Mouse (Mus musculus) kidney, postnatal 14 days (tissue): Measurements from ENCODE around the gene Rapgef1.

Experiments
- DNase-seq: peaks from one replicate; pipeline ENCODE4 v3.0.0; 2022; ENCODE audit warnings: mixed read lengths

The Rapgef1 gene

DNA sequence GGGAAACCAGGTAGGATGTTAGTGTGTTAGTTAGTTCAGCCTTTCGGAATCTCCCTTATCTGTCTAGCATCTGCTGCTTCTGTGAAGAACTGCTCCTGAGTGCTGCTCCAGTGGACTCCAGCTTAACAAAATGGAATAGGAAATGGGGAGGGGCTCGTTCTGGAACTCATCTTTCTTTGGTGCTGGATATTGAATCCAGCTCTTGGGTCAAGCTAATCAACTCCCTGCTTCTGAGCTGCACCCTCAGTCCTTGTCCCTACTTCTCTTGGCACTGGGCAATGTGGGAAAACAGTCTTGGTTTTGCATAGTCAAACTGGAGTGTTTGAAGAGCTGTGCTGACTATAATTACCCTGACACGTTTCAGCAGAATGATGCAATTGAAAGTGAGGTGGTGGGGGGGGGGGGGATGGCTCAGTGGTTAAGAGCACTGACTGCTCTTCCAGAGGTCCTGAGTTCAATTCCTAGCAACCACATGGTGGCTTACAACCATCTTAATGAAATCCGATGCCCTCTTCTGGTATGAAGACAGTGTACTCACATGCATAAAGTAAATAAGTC is 25.6 kb downstream of the Rapgef1 start:
- no peak for DNase-seq

DNA sequence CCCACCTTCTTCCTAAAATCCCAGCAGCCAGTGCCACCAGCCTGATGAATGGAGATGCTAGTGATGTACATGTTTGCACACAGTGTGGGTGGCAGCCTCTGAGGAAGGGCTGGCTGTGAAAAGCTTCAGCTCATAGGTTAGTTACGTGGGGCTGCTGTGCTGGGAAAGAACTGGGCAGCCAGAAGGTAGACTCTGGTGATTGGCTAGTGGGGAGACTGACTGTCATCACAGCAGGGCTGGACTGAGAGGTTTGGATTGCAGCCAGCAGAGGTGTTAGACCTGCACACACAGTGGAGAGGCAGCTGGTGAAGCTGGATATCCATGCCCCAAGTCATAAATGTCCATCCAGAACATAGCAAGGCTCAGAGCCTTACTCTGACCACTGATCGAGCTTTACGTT is 27.1 kb downstream of the Rapgef1 start:
- DNase-seq: no peak

DNA sequence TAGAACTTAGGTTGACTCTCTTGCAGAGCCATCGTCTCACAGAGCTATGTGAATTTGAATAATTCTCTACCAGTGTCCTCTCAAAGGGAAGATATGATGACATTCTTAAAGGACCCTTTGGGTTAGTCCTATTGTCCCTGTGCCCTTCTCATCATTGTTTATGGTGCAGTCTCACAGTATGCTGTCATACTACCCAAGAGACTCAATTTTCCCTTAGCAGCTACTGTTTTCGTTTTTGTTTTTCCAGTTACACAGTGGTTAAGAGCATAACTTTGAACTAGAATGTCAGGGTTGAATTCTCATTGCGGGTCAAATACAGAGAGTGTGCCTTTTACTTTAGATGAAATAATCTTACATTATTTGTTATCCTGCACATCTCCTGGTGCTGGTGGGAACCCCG is 27.6 kb downstream of the Rapgef1 start:
- DNase-seq: no peak

DNA sequence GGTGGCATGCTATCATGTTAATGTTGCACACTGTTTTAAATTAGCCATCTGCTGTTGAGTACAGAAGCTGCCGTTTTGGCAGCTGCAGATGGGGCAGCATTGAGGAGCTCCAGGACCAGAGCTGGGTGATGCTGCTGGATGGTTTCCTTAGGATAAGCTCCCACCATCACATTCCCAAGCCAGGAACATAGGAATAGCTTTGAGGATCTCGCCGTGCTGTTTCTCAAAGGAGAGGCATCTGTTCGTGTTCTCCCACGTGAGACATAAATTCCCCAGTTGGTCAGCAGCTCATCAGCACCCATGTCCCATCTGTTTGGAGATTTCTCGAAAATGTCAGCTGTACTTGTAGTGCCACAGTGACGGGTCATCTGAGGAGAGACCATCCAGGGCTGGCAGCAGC is 28.3 kb downstream of the Rapgef1 start:
- no peak for DNase-seq

DNA sequence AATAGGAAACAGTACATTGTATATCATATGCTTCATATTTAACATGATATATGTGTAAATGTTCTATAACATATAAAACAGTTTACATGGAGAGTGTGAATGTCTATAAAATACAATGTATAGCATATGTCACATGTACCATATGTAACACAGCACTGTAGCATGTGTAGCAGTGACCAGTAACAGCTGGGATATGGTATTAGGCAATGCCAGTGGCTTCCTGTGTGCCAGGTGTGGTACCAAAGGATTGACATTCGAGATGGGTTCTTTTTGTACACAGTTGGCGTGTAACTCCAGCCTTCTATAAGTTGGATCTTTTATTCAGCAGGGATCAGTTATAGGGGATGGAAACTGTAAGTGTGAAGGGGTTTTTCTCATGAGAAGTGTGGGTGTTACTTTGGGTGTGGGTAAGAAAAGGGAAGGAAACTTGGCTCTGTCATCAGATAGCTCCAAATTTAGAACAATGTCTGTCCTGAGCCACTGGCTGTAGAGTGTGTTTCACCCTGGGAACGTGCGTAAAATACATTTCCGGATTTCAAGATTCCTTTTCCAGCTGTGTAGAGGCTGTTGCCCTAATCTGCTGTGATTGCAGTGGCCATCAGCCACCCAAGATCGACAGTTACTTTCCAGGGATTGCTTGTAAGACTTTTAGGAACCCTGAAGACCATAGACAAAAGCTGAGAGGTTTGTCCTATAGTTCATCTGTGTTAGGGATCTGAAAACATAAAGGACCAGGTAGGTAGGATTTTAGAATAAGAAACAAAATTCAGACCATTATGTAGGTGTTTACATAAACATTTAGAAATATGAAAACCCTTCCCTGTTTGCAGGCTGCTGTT is 29.7 kb downstream of the Rapgef1 start:
- peak; percentile 64 for DNase-seq

DNA sequence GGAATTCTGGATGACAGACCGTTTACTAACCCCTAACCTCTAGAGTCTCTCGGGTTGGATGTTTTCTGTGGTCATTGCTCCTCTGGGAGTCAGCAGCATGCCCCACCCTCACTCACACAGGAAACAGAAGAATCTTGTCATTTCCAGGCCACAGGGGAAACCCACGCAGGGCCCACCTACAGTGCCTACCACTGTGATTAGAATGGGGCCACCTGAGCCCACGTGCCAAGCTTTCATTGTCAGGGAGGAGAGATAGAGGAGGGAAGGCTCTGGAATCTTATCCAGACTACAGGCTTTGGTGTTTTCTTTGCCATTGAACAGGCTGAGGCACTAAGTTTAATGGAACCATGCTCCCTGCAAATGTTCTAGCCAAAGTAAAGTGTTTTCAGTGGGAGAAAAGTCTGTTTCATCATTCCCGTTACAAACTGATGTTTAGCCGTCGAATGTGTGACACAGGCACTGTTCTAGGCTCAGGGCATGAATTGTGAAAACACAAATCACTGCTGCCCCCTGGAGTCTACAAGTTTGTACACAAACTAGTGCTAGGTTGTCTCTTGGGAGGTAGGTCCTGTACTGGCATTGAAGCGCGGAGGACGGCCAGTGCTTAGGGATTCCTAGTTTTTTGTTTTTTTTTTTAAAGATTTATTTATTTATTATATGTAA is 30.4 kb downstream of the Rapgef1 start:
- DNase-seq: peak; percentile 66

DNA sequence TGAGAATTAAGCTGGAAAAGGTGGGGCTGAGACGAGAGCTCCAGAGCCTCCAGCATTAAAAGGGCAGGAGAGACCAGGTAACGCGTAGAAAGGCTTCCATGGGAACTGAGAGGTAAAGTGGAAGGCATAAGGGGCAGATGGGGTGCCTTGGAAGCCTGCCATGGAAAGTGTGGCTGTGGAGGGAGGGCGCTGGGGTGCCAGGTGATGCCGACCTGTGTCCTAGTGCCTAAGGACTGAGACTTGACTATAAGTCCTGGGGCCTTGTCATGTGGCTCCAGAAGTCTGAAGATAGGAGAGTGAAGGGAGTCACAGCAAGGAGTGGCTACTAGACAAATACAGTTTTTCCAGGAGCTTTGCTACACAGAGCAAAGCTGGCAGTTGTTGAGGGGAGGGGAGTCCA is 32.4 kb downstream of the Rapgef1 start:
- DNase-seq: no peak

DNA sequence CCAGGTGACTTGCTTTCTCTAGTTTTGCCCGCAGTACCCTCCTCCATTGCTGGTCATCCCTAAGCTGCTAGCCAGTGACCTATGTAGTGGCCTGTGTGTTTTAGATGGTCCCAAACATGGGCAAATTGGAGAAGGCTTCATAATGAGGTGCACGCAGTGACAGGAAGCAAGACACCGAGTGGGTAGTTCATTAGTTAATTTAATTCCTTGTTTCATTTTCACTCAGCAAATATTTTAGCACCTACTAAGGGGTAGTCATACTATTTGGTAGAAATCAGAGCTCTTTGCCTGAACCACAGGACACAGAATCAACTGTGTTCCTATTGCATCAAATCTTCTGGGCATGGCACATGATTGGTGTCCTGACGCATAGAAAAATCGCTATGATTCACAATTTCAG is 35.9 kb downstream of the Rapgef1 start:
- DNase-seq: no peak

DNA sequence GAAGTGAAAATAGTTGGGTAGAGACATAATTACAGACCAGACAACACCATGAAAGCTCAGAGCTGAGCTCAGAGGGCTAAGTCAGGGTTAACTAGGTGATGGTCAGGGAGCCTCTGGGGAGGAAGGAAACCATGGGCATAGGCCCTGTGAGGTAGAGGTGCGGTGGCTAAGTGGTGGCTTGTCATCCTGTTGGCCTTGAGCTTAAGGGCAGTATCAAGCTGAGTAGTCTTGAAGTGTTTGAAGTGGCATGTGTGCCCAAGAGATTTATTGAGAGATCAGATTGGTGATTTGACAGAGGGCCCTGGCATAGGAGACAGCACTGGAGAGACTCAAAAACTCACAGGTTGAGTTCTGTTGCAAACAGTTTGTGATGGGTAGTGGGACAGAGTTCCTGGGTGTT is 36.6 kb downstream of the Rapgef1 start:
- no peak for DNase-seq

DNA sequence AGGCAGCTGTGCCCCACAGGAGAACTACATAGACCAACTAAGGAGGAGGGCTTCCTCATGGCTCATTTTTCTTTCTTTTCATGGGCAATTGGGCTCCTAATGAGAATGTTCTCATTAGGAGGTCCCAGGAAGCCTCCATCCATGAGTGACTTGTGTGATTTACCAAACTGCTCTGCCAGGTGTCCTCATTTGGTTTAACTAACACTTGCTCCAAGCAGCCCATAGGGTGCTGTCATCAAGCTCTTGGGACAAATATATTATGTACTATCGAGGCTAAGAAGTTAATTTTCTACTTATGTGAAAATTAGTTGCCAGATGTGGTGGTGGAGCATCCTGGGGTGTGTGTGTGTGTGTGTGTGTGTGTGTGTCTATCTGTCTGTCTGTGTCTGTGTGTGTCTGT is 37.6 kb downstream of the Rapgef1 start:
- no peak for DNase-seq

DNA sequence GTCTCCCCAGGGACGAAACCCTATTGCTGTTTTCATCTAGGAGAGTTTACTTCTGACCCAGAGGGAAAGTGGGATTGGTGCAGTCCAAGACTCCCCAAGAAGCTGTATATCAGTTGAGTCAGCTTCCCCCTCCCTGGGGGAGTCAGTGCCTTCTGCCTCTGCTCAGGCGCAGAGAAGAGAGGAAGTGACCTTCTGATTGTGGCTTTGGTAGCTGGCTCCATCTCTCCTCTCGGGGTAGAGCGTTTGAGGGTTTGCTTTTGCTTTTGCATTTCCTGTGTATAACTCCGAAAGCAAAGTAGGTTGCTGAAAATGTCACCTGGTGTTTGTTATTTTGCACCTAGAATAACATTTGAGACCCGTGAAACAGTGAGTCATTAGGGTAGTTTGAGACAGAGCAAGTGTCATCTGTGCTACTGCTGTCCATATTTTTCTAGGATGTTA is 42.3 kb downstream of the Rapgef1 start:
- DNase-seq: peak; percentile 48

DNA sequence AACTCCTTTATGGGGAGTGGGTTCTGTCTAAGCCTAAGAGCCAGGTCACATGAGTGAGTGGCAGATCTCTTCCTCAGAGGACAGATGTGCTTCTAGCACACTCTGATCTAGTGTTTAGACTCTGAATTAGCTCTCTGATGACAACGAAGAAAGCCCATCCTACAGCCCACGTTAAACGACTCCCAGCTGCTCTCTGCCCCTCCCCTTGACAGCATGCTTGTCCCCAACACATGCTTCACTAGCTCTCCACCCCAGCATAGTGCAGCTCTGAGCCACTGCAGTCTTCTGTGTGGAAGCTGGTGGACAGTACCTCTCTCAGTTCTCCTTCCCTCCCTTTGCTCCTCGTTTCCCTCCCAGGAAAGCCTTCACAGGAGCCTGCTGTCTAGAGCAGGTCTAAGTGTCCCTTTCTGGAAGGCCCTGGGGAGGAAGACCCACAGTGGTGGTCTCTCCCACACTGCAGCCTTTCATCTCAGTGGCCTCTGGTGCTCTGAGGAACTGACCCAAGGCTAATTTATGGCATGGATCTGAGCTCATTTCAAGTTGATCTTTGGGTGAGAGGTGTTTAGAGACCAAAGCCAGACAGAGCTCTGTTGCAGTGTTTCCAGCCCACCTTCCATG is 43.8 kb downstream of the Rapgef1 start:
- no peak for DNase-seq

DNA sequence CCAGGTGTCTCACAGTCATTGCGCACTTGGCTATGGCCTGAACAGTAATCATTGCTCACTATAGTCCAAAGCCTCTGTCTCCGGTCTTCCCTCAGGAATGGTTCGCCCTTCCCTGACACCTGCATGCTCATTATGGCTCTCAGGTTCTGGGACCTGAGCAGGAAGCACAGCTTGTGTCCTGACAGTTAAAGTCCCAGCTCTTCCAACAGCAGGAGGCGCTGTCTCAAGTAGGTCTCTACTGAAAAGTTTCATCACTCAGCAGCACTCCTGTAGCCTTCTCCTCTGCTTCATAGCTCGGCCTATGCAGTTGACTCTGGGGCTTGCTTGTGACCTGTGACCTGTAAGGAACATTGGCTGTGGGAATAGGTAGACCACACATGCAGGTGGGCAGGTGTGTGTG is 45.9 kb downstream of the Rapgef1 start:
- DNase-seq: no peak

DNA sequence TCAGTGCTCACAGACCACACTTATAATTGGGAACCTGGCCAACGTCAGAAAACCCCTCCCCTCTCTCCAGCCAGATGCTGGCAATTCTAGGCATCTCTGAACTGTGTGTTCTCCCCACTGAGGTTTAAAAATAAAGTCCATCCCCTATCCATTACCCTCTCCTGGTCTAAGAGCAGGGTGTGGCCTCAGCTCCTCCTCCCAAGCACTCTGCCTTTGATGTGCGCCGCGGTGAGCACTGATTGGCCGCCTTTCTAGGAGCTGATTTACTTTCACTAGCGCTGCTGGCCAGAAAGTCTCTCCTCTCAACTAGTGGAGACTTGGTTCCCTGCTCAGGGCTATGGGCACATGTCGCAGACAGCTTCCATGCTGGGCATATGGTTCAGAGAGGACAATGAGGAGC is 47.1 kb downstream of the Rapgef1 start:
- DNase-seq: peak; percentile 60

DNA sequence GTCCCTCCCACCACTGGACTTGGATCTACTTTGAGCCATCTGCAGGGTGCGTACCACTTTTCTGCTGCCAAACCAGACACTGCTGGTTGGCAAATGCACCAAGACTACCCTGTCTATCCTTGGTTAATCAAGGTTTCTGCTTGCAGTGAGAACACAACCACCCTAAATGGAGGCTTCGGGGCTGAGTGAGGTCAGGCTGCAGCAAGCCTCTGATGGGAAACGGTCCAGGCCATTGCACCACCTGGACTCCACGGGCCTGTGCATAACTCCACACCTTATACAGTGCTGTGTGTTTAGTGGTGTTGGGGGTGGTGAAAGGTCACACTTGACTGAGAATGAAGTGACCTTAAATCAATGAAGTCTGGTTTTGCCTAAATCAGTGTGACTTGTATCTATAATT is 47.6 kb downstream of the Rapgef1 start:
- no peak for DNase-seq

DNA sequence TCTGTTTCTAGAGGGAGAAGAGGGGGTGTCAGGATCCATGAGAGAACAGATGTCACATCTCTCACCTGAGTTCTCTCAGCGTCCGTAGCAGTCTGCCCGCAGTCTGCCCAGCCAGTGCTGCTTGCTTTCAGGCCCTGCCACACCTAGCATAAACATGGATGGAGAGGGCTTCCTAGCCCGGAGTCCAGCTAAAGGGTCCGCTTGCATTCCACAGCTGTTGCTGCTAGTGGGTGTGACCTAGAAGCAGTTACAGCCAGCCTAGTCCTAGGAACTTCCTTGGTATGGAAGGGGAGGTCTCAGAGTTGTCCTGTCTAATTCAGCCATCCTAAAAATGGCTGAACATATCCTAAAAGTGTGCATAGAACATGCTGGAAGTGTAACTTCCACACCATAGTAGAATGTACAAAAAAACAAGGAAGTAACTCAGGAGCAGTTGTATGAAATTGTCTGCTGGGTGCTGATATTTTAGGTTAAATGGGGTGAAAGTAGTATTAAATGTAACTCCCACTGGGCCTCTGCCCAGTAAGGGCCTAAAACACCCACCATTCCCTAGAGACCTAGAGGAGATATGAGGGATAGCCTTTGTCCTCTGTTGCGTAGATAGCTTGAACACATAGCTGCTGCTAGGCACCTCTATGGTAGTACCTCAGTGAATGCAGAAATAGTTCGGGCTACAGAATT is 48.6 kb downstream of the Rapgef1 start:
- no peak for DNase-seq

DNA sequence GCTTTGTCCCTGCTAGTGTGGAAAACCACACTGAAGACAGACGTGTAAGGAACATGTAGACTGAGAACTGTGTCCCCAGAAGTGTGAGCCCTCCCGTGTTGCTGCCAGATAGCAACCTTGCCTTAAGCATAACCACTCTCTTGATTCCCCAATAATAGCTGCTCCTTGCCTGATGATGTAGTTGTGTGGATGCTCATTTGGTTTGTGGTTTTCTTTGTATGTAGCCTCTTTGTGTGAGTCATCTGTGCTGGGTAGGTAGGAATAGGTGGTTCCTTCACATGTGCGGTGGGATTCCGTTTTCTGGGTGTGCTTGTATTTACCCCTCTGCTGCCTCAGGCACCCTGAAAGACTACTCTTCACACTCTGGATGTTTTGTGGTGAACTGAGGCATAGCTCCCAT is 49.4 kb downstream of the Rapgef1 start:
- DNase-seq: no peak

DNA sequence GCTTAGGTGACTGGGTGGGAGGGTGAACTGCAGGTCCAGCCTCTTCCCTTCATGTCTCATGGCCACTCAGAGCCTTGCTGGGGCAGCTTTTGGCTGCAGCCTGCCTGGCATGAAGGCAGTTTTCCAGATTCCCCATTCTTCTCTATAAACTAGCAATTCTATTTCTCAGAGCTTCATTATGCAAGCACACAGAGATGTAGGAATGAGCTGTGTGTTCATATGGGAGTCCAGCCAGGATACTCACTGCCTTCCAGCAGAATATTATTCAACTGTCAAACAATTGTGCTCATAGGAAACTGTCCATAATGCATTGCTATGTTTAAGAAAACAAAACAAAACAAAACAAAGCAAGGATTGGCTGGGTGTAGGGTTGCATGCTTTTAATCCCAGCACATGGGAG is 50.2 kb downstream of the Rapgef1 start:
- DNase-seq: no peak

DNA sequence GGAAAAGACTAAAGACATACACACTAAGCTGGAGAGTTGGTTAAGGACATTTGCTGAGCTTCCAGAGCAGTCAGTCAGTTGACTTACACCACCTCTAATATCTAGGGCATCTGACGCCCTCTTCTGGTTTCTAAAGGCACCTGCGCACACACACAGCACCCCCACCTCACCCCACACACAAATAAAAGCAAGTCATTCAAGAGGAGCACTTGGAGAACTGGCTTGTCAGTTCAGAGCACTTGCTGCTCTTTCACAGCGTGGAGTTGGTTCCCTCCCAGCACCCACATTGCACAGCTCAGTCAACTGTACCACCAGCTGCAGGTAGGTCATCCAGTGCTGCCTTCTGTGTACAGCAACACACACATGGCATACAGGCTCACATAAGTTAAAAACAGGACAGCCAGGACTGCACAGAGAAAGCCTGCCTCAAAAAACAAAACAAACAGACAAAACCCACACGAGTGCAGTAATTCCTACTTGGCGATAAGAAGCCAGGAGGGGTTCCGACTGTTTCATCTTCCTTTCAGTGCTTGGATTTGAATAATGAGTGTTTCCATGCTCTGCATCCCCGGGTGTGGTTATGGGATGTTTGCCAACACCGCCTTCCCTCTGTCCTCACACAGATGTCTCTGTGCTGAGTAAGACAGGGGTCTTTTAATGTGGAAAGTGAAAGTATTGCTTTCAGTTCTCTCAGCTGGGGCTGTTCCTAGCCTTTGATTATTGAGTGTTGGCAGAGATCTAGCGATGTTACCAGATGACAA is 50.9 kb downstream of the Rapgef1 start:
- DNase-seq: peak; percentile 68

DNA sequence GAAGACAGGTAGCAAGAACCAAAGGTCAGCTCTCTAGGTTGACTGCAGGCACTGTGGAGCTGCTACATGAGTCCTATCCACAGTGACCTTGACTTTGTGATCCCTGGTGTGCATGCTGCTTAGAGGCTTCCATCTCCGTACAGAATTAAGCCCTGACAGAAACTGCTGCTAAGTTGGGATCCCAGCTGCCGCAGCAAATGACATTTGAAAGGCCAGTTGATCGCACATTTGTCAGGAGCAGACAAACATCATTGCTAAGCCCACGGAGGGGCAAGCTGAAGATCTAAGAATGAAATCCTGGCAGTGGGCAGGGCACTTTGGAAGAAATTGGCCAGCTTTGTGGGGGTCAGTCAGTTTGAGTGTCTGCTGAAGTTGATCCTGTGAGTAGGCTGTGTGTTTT is 51.9 kb downstream of the Rapgef1 start:
- no peak for DNase-seq

DNA sequence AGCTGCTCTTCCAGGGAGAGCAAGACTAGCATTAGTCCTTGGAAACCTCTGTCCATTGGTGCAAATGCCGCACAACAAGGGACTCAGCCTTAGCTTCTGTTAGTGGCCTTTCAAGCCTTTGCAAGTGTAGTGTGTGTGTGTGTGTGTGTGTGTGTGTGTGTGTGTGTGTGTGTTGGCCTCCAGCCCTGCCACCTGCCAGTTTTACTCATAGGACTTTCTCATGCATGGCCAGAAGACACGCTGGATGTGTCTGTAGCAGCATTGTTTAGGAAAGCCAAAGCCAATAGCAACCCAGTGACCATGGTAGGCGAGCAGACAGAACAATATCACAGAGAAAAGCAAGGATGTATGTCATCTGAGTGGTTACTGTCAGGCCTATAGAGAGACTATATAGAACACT is 52.3 kb downstream of the Rapgef1 start:
- DNase-seq: no peak

DNA sequence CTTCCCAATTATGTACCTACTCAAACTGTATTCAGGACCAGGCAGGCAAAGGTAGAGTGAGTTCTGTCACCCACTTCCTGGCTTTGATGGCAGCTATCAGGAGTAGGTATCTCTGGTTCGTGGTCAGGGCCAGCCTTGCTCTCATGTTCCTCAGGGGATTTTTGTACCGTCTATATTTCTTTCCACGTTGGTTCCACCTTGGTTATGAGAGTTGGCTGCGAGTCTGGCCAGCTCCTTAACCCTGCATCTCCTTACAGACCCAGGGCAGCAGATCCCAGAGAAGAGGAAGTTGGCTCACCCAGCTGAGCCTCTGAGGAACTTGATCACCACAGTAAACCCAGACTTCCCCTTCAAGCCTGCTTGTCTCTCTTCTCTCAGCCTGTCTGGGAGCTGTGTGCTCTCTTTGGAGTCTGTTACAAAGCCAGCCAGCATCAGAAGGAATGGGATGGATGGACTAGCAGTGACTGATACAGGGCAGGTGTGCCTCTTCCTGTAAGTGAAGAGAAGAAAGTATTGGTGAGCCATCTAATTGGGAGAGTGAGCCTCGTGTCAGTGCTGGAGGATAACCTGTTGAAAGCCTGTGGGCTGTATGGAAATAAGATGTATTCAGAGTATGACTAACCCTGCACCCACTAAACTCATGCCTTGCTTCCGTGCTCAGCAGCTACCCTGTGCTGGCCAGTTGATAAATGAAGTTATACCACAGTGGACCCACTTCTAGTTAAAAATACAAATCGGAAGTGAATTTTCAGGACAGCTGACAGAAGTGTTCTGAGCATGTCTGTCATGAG is 53.4 kb downstream of the Rapgef1 start:
- DNase-seq: no peak
